Comparison of ENCODE assay signal across 12 mouse cellular contexts in genomic region chr13:29109064-29109856, GRCm38 (mm10).
DNase-seq lines count a peak whose midpoint lies in the region; ATAC-seq lines count a peak whose summit lies in the region.
"Had no signal": no experiment of that assay in that cellular context is flagged by ENCODE, and none has a peak within 500 bp of the region (broad histone marks: within the 10 kb centered on the region; RNA-seq: fewer than 3 reads in every experiment).

No protein-coding gene starts in this region.

- no peaks in the 10 kb centered on the region for H3K36me3 ChIP-seq in forebrain, embryonic 14.5 days (ENCODE audit: control insufficient read depth, insufficient read depth, low read length)
- no peaks in the 10 kb centered on the region for H3K36me3 ChIP-seq in forebrain, embryonic 10.5 days (replicated peaks)
- H3K36me3 ChIP-seq: midbrain, embryonic 10.5 days had no signal

- H3K27me3 ChIP-seq in forebrain, embryonic 14.5 days (replicated peaks; ENCODE audit: control insufficient read depth, insufficient read depth, low read length): no peaks in the 10 kb centered on the region
- H3K27me3 ChIP-seq in forebrain, embryonic 10.5 days (ENCODE audit: poor library complexity, severe bottlenecking): no peaks in the 10 kb centered on the region

- DNase-seq in forebrain, embryonic 14.5 days (ENCODE audit: low spot score): peak; percentile 23
- no peak for DNase-seq in forebrain, embryonic 10.5 days (ENCODE audit: extremely low spot score, low spot score)
- DNase-seq in layer of hippocampus, postnatal 10 days (ENCODE audit: low spot score in 2 of 2): peak; percentile 20 to 22
- no peak for DNase-seq in layer of hippocampus, adult 8-10 months (ENCODE audit: low spot score in 2 of 2)
- peak; percentile 7 for DNase-seq in cerebellum, adult 9-11 months
- peak; percentile 7 to 46 for DNase-seq in kidney, postnatal 25 days
- DNase-seq in thymus, postnatal 25 days: no peak
- DNase-seq: liver, postnatal 0 days had no signal

- ATAC-seq in forebrain, embryonic 14.5 days: no peak
- no peak for ATAC-seq in megakaryocyte, adult 5-6 weeks (ENCODE audit: poor library complexity, severe bottlenecking)
- ATAC-seq: liver, postnatal 0 days had no signal

- no peaks in the 10 kb centered on the region for H3K4me1 ChIP-seq in forebrain, embryonic 14.5 days (ENCODE audit: control insufficient read depth, insufficient read depth, low read length)
- no peaks in the 10 kb centered on the region for H3K4me1 ChIP-seq in forebrain, embryonic 10.5 days
- H3K4me1 ChIP-seq: midbrain, embryonic 10.5 days had no signal

- H3K4me2 ChIP-seq in forebrain, embryonic 14.5 days (ENCODE audit: low read length): no peak overlapping the region
- H3K4me2 ChIP-seq: heart, embryonic 11.5 days had no signal

- WGBS in forebrain, embryonic 14.5 days: 77% methylated on average over 18 of the region's 18 CpGs
- 87% methylated on average over 18 of the region's 18 CpGs for WGBS in forebrain, embryonic 10.5 days

- no peaks in the 10 kb centered on the region for H3K9me3 ChIP-seq in forebrain, embryonic 14.5 days (replicated peaks; ENCODE audit: control insufficient read depth, low read length)
- H3K9me3 ChIP-seq in forebrain, embryonic 10.5 days: no peaks in the 10 kb centered on the region

- H3K4me3 ChIP-seq in forebrain, embryonic 14.5 days (ENCODE audit: low read depth, low read length): no peak overlapping the region
- H3K4me3 ChIP-seq in forebrain, embryonic 10.5 days: no peak overlapping the region
- H3K4me3 ChIP-seq: erythroblast, embryonic 14.5 days; midbrain, embryonic 10.5 days had no signal

- no peak overlapping the region for H3K27ac ChIP-seq in forebrain, embryonic 14.5 days (ENCODE audit: low read depth, low read length)
- no peak overlapping the region for H3K27ac ChIP-seq in forebrain, embryonic 10.5 days
- H3K27ac ChIP-seq: midbrain, embryonic 10.5 days had no signal

- no peak overlapping the region for H3K9ac ChIP-seq in forebrain, embryonic 14.5 days (ENCODE audit: low read length)
- H3K9ac ChIP-seq: liver, postnatal 0 days had no signal

Comparison
In these comparisons a context has a peak if more than half of its experiments do, and no peak if none do; other contexts are left out.
1. DNase-seq: peak in forebrain, embryonic 14.5 days (single experiment), layer of hippocampus, postnatal 10 days (2 of 2), cerebellum, adult 9-11 months (single experiment) and kidney, postnatal 25 days (2 of 2); none in forebrain, embryonic 10.5 days (single experiment), layer of hippocampus, adult 8-10 months (0 of 2) and thymus, postnatal 25 days (single experiment).